Mouse (Mus musculus) ES-E14 (cell line): ENCODE data around the gene Lrrc75a.

ENCODE experiments used
- CHD2 ChIP-seq: IDR thresholded peaks from 2 replicates; pipeline ENCODE4 v1.6.1; 2014; ENCODE audit warnings: mild to moderate bottlenecking, low read depth, low read length, inconsistent platforms
- ZC3H11A ChIP-seq: IDR thresholded peaks from 2 replicates; pipeline ENCODE4 v1.6.1; 2012; ENCODE audit warnings: low read depth, mild to moderate bottlenecking, inconsistent platforms, low read length, borderline replicate concordance
- ZNF384 ChIP-seq: IDR thresholded peaks from 2 replicates; pipeline ENCODE4 v1.6.1; 2012; ENCODE audit warnings: low read depth, low read length, inconsistent platforms

GRCm38 (mm10) chr11:62678778-62679354, 30.5 kb upstream of the Lrrc75a start:
- no peak for TF ChIP-seq ZC3H11A
- no peak for TF ChIP-seq CHD2
- TF ChIP-seq ZNF384, result no peak
